Mouse (Mus musculus): Measurements from ENCODE around the gene Gm10401.
"Not testable (repeated sequence)": the region's sequence is repeated elsewhere in the genome, so short reads cannot be mapped to it uniquely, and the experiment has no call there.

The Gm10401 gene

DNA sequence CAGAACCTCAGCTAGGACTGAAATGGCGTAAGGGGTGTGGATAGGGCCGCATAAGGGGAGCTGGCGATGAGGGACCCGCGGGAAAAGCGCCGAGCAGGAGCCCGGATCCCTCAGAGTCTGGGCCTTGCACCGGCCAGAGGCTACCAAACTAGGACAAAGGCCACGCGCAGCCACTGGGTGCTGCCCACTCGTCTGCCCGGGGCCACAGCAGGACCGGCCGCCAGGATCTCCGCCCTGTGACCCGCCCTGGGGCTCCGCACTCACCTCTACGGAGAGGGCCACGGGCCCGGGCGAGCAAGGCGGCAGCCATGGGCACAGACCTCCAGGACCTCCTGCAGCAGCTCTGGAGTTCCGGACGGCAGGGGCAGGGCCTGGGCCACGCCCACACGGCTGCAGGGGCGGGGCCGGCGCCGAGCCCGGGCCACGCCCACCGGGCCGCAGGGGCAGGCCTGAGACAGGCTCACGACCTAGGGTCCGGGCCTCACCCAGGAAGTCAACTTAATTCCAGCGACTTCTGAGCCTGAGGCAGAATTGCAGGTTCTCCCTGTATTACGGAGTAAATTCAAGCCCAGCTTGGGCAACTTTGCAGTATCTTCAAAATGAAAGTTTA is 21.0 kb upstream of the Gm10401 start, which contains the start of gene Acads:
TSS of gene Acads (minus strand) at position 386 of the 610 bp plus-strand sequence.
- peak; percentile 83 for DNase-seq (ENCODE audit: low spot score)

GRCm38 (mm10) chr5:115117467-115117866 is 19.4 kb upstream of the Gm10401 start:
- no peak for DNase-seq (ENCODE audit: low spot score)

GRCm38 (mm10) chr5:115116426-115116825 is 18.3 kb upstream of the Gm10401 start:
- DNase-seq (ENCODE audit: low spot score), result no peak

GRCm38 (mm10) chr5:115114501-115114900 is 16.4 kb upstream of the Gm10401 start:
- DNase-seq (ENCODE audit: low spot score), result no peak

DNA sequence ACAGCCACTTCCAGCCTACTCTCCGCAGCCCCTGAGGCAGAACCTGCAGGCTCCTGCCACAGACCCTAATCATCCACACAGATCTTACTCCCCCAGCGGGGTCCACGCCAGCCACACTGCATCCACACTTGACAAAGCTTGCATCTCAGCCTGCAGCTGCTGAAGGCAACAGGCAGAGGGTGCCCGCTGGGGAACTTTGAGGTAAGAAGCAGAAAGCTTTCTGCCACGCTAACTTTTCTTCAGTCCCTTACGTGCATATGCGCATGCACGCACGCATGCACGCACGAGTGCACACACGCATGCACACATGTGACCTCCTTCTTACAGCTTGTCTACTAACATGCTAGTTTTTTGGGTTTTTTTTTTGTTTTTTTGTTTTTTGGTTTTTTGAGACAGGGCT is 15.1 kb upstream of the Gm10401 start:
- no peak for DNase-seq (ENCODE audit: low spot score)

- no peak for DNase-seq (ENCODE audit: low spot score)
Measured at GRCm38 (mm10) chr5:115111156-115111555, 13.1 kb upstream of the Gm10401 start.

- DNase-seq (ENCODE audit: low spot score), result not testable (repeated sequence)
Measured at GRCm38 (mm10) chr5:115103253-115103652, 5.2 kb upstream of the Gm10401 start.

GRCm38 (mm10) chr5:115102231-115102630 is 4.1 kb upstream of the Gm10401 start:
- DNase-seq (ENCODE audit: low spot score), result no peak

GRCm38 (mm10) chr5:115100473-115100872 is 2.4 kb upstream of the Gm10401 start:
- DNase-seq (ENCODE audit: low spot score), result no peak

- no peak for DNase-seq (ENCODE audit: low spot score)
Measured at GRCm38 (mm10) chr5:115099991-115100390, 1.9 kb upstream of the Gm10401 start.

DNA sequence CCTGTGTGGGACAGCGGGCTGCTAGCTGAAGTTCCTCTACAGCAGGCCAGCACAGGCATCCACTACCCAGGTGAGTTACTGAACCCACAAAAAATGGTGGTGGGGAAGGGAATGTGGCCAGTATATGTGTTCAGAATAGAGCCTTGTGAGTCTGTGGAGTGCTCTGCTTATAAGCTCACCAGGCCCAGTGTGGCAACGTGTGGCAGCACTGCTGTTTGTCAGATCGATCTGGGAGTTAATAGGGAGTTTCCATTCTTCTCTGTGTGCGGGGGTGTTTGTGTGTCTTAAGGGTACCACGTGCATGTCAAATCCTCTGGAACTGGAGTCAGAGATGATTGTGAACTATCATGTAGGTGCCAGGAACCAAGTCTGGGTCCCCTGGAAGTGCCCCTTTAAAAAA is 1.4 kb upstream of the Gm10401 start:
- no peak for DNase-seq (ENCODE audit: low spot score)

DNA sequence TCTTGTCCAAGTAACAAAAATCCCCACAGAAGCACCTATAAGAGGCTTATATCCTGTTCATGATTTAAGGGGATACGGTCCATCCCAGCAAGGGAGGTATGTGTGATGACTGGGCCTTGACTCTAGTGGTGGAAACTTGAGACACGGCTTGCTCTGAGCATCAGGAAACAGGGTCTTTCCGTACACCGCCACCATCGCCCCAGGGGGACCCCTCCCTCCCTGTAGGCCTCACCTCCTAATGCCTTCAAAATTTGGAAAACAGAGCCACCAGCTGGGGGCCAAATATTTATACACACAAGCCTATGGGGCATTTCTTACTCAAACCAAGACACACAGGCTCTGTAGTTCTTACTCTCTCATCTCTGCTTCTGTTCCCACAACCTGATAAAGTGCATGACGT is 6.3 kb downstream of the Gm10401 start:
- DNase-seq (ENCODE audit: low spot score), result no peak

- no peak for DNase-seq (ENCODE audit: low spot score)
Measured at GRCm38 (mm10) chr5:115091015-115091414, 7.1 kb downstream of the Gm10401 start.

GRCm38 (mm10) chr5:115089592-115090268 is 8.4 kb downstream of the Gm10401 start:
- DNase-seq (ENCODE audit: low spot score), result no peak

DNA sequence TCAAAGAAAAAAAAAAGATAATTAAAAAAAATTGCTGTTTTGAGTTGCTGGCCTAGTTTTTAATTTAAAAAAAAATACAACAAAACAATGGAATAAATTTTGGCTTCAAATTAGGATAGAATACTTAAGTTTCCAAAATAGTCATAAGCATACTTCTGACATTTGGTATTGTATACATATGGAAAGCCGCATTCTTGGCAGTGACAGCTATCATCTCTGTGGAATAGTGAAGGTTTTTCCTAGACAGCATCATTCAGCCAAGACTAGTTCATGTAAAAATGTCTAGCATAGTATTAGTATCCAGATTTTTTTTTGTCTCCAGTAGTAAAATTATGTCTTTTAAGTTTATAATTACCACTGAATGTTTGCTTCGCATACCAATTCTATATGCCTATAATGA is 12.4 kb downstream of the Gm10401 start:
- no peak for DNase-seq (ENCODE audit: low spot score)

DNA sequence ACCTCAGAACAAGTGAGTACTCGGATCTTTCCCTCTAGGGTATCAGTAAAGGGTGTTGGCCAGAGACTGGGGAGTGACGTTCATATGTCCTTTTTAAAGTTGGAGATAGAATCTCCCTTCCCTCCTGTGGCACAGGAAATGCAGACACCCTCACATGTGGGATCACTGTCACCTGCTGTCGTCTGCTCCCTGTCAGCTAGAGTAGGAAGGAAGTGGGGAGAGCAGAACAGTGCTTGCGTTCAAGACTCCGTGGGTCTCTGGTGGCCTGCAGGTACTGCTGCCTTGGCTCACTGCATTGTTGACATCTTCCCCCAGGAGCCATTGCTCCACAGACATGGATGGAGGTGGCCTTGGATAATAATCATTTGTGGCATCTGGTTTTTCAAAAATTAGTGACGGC is 14.6 kb downstream of the Gm10401 start:
- no peak for DNase-seq (ENCODE audit: low spot score)

DNA sequence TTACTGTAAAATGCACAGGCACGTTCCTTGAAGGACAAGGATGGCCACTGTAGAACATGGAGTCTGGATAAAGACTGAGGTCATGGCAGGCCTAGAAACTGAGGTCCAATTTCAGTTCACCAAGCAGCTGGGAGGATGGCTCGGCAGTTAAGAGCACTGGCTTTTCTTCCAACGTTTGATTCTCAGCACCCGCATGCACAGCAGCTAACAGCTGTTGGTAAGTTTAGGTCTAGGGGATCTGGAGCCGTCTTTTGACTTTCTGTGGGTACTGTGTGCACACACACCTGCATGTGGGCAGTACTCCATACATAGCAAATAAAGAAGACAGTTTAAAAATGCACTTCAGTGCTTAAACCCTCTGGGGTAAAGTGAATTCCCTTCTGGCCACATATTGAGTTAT is 16.5 kb downstream of the Gm10401 start:
- DNase-seq (ENCODE audit: low spot score), result no peak

GRCm38 (mm10) chr5:115076144-115076901 is 21.8 kb downstream of the Gm10401 start:
- DNase-seq (ENCODE audit: low spot score), result peak; percentile 73

- DNase-seq (ENCODE audit: low spot score), result no peak
Measured at GRCm38 (mm10) chr5:115074749-115075148, 23.3 kb downstream of the Gm10401 start.

DNA sequence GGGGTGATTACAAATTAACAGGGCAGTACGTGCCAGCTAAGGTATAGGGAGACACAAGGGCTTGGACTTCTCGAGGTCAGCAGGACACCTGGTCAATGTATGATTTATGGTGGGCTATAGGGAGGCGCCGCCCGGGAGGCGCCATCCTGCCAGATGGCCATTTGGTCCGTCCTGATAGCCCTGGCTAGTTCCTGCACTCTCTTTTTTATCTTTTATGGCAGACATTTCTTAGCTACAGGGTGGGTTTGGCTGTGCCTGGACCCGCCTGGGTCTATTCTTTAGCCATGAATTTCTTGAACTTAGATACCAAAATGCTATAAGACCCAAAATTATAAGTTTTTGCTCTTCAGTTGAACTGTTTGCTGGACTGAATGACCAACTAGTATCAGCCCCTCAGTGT is 24.8 kb downstream of the Gm10401 start:
- not testable (repeated sequence) for DNase-seq (ENCODE audit: low spot score)

DNA sequence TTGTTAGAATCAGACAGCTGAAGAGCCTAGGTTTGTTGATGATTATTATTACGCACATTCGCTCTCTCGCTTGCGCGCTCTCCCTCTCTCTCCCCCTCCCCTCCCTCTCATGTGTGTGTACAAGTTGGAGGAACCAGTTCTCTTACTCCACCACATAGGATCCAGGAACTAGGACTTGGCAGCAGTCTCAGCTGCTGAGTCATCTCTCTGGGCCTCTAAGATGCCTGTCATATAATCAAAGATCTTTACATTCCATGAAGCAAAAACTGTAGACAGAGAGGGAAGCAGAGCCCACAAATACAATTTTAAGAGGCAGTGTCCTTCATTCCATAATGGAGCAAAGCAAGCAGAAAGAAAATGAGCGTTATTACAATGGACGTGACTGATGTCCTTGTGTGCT is 26.0 kb downstream of the Gm10401 start:
- peak; percentile 81 for DNase-seq (ENCODE audit: low spot score)

GRCm38 (mm10) chr5:115071096-115071901 is 26.8 kb downstream of the Gm10401 start:
- DNase-seq (ENCODE audit: low spot score), result peak; percentile 35
